Mouse (Mus musculus) testis, adult 10 weeks (tissue): ENCODE data around the gene Snx18. TPM values are rescaled to one million over a fixed set of nuclear protein-coding genes. Genes with fewer than 3 reads are reported as not detected.

ENCODE experiments used
- polyA plus RNA-seq: library from polyadenylated mRNA; stranded (reverse); fragments of 350-450 nt; fragmentation: Illumina TruSeq; extraction: RNeasy Lipid Tissue Mini Kit (QIAGEN cat#74804); gene quantifications from one replicate; pipeline ENCODE4 v1.2.3, GENCODE M21; 2014; ENCODE audit warnings: low read depth, low replicate concordance

Gene Snx18
- 7.0 TPM for polyA plus RNA-seq

DNA sequence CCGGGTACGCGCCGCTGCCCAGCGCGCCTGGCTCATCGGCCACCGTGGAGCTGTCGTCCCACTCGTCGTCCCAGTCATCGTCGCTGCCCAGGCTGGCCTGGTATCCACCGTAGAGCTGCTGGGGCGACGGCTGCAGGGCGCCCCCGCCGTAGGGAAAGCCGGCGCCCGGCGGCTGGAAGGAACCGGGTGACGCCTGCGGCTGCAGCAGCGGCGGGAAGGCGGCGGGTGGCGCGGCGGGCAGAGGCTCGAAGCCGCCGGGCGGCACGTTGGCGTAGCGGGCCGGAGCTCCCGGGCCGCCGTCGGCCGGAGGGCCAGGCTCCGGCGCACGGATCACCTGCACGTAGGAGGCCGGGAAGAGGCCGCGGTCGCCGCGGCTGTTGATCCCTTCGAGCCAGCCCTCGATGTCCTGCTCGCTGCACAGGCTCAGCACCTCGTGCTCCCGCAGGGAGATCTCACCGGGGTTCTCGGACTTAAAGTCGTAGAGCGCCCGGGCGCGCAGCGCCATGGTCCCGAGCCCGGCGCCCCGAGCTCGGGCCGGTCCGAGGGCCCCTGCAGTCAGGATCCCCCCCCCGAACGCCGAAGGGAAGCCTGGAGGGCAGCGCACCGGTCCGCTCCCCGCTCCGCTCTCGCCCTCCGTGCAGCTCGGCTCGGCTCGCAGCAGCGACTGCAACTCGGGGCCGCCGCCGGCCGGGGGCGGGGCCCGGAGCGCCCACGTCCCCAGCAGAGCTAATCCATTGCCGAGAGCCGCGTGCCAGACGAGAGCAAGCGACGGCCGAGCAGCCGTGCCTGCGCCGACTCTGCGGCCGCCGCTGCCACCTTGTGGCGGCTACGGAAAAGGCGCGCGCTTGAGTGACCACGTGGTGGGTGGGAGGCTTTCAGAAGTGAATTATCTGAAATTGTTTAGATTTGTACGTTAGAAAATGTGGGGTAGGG lies at the start of gene Snx18:
Gene Snx18 (minus strand): TSS at position 674 of the 933 bp plus-strand sequence.

DNA sequence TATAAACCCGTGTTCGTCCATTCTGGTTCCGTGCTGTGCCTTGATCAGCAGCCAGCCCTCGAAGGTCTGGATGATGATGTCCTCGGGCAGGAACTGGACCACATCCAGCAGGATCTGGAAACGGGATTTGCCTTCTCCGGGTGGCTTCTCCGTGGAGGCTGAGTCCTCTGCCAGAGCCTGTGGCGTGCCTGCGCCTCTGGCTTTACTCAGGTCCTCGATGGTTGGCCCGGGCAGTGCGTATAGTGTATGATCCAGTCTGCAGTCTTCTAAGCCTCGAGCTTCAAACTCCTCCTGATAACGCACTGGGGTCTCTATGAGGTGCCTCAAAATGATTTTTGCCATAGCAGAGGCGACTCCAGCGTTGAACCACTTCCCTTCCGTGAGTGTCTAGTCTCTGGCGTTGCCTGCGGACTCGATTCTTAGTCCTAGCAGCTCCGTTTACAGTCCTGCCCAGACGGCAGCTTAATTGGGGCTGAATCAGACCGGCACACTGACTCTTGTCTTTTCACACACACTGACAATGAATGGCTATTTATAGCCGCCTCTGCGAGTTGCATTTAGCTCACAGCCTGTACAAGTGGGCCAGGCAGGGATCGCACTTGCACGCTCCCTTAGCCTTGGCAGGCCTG lies 44.9 kb upstream of the Snx18 start, which contains the start of gene Hspb3:
Gene Hspb3 (minus strand): TSS at position 526 of the 629 bp plus-strand sequence.

Other genes starting within 250 kb of the Snx18 start
- not detected for gene Hspb3, start 45.1 kb upstream of the Snx18 start, polyA plus RNA-seq
- 7.0 TPM for gene Arl15, start 175.9 kb upstream of the Snx18 start, polyA plus RNA-seq